In genomic region chr7:67877587-67877986, GRCm38 (mm10) we compare ENCODE assay signal across 25 mouse cellular contexts.
A peak's percentile ranks its signal among the peaks of the same experiment; 100 is the strongest.
DNase-seq lines count a peak whose midpoint lies in the region; ATAC-seq and TF ChIP-seq lines count a peak whose summit lies in the region.
"Had no signal": no experiment of that assay in that cellular context is flagged by ENCODE, and none has a peak within 500 bp of the region (broad histone marks: within the 10 kb centered on the region; RNA-seq: fewer than 3 reads in every experiment).

No protein-coding gene starts in this region.

- H3K4me2 ChIP-seq in lung, postnatal 0 days (replicated peaks; ENCODE audit: low read depth, low read length), result no peak overlapping the region
- H3K4me2 ChIP-seq: embryonic facial prominence, embryonic 13.5 days; forebrain, embryonic 12.5 days; forebrain, embryonic 15.5 days; heart, embryonic 13.5 days; hindbrain, embryonic 12.5 days; hindbrain, embryonic 15.5 days had no signal

- peak; percentile 18 for DNase-seq in lung, postnatal 0 days (ENCODE audit: low spot score)
- DNase-seq in lung, postnatal 4 days, result no peak
- peak; percentile 36 for DNase-seq in Muller cell, postnatal 12 days (ENCODE audit: inconsistent ontology term)
- DNase-seq in Patski (ENCODE audit: low read depth, low spot score), result no peak
- no peak for DNase-seq in kidney, postnatal 10 days
- no peak for DNase-seq in urinary bladder, postnatal 36 days (ENCODE audit: low spot score in 2 of 2)
- DNase-seq: adrenal gland, adult 8-10 months; adrenal gland, postnatal 25 days; cerebellum, adult 11-12 months; cerebellum, adult 8-10 months; cerebellum, postnatal 10 days; cerebellum, postnatal 36 days; embryo, embryonic 11 days; gastrocnemius, adult 2 months; gastrocnemius, postnatal 25 days; heart, adult 18-20 months had no signal

- no peaks in the 10 kb centered on the region for H3K4me1 ChIP-seq in lung, postnatal 0 days (ENCODE audit: insufficient read depth, low read depth, low read length)
- H3K4me1 ChIP-seq: forebrain, embryonic 12.5 days; forebrain, embryonic 15.5 days; hindbrain, embryonic 12.5 days; hindbrain, embryonic 15.5 days had no signal

- H3K36me3 ChIP-seq in lung, postnatal 0 days (ENCODE audit: insufficient read depth, low read length), result no peaks in the 10 kb centered on the region
- H3K36me3 ChIP-seq: embryonic facial prominence, embryonic 10.5 days; embryonic facial prominence, embryonic 13.5 days; forebrain, embryonic 12.5 days; forebrain, embryonic 15.5 days; heart, embryonic 13.5 days; hindbrain, embryonic 12.5 days; hindbrain, embryonic 15.5 days had no signal

- TF ChIP-seq EP300 in lung, postnatal 0 days (IDR thresholded peaks at IDR 0.05), result no peak

- WGBS in lung, postnatal 0 days, result 60% methylated on average over 3 of the region's 3 CpGs

- no peak for TF ChIP-seq CTCF in lung, postnatal 0 days (IDR thresholded peaks at IDR 0.05)
- no peak for TF ChIP-seq CTCF in Patski (IDR thresholded peaks at IDR 0.05)

- in situ Hi-C loops in Patski (cut with MboI; ENCODE audit: low pct_unique_long_range_greater_than_20kb), result no loop called here

- no peak overlapping the region for H3K9ac ChIP-seq in lung, postnatal 0 days (replicated peaks; ENCODE audit: low read depth)
- H3K9ac ChIP-seq: embryonic facial prominence, embryonic 13.5 days; forebrain, embryonic 12.5 days; forebrain, embryonic 15.5 days; heart, embryonic 13.5 days; hindbrain, embryonic 12.5 days; hindbrain, embryonic 15.5 days had no signal

- no peaks in the 10 kb centered on the region for H3K27me3 ChIP-seq in lung, postnatal 0 days (replicated peaks; ENCODE audit: insufficient read depth, low read length)
- no peaks in the 10 kb centered on the region for H3K27me3 ChIP-seq in Patski
- H3K27me3 ChIP-seq: embryonic facial prominence, embryonic 13.5 days; forebrain, embryonic 12.5 days; forebrain, embryonic 15.5 days; heart, embryonic 13.5 days; hindbrain, embryonic 12.5 days; hindbrain, embryonic 15.5 days had no signal

- H3K4me3 ChIP-seq in lung, postnatal 0 days (ENCODE audit: low read depth, low read length), result no peak overlapping the region
- H3K4me3 ChIP-seq: embryonic facial prominence, embryonic 10.5 days; embryonic facial prominence, embryonic 13.5 days; erythroblast, embryonic 14.5 days; forebrain, embryonic 12.5 days; forebrain, embryonic 15.5 days; gastrocnemius, adult 2 months; heart, embryonic 13.5 days; hindbrain, embryonic 12.5 days; hindbrain, embryonic 15.5 days had no signal

- peak; percentile 41; the same call in 1 of the 2 replicates for ATAC-seq in lung, postnatal 0 days
- ATAC-seq in Patski, result peak; percentile 51
- ATAC-seq: activated CD4-positive, CD25-positive, alpha-beta regulatory T cell, adult 4 months; forebrain, embryonic 15.5 days had no signal

- POLR2A ChIA-PET in Patski (lab: Charles Lee), result no interaction called here

- H3K27ac ChIP-seq in lung, postnatal 0 days (ENCODE audit: low read length), result no peak overlapping the region
- H3K27ac ChIP-seq: embryonic facial prominence, embryonic 10.5 days; embryonic facial prominence, embryonic 13.5 days; forebrain, embryonic 12.5 days; forebrain, embryonic 15.5 days; gastrocnemius, adult 2 months; heart, embryonic 13.5 days; hindbrain, embryonic 12.5 days; hindbrain, embryonic 15.5 days had no signal

- CTCF ChIA-PET in Patski (lab: Charles Lee), result interaction anchor here (1.2 kb wide), 1 partner anchor 16 kb away, joined by 3 read pairs; no protein-coding TSS in a partner anchor

- H3K9me3 ChIP-seq in lung, postnatal 0 days (ENCODE audit: low read length), result no peaks in the 10 kb centered on the region
- H3K9me3 ChIP-seq: embryonic facial prominence, embryonic 10.5 days; embryonic facial prominence, embryonic 13.5 days; forebrain, embryonic 12.5 days; forebrain, embryonic 15.5 days; heart, embryonic 13.5 days; hindbrain, embryonic 12.5 days; hindbrain, embryonic 15.5 days had no signal

Comparison
In these comparisons a context has a peak if more than half of its experiments do, and no peak if none do; other contexts are left out.
1. DNase-seq: peak in lung, postnatal 0 days (single experiment) and Muller cell, postnatal 12 days (single experiment); none in lung, postnatal 4 days (0 of 2), Patski (single experiment), kidney, postnatal 10 days (single experiment) and urinary bladder, postnatal 36 days (0 of 2).